Mouse (Mus musculus) ES-Bruce4 (cell line): ENCODE results near the gene Scamp1. TPM values are rescaled to one million over a fixed set of nuclear protein-coding genes. Genes with fewer than 3 reads are reported as not detected.

ENCODE experiments used
- H3K27ac ChIP-seq: 2 replicates; pipeline ENCODE4 v1.5.1; 2012; ENCODE audit warnings: low read length, inconsistent platforms; ENCODE audit not compliant: insufficient read depth
- H3K27me3 ChIP-seq: 2 replicates; pipeline ENCODE4 v1.6.1; 2012; ENCODE audit warnings: mild to moderate bottlenecking, low read length, inconsistent platforms; ENCODE audit not compliant: control insufficient read depth, poor library complexity, insufficient read depth, severe bottlenecking
- H3K36me3 ChIP-seq: 2 replicates; pipeline ENCODE4 v1.6.1; 2012; ENCODE audit warnings: inconsistent platforms, mild to moderate bottlenecking, low read length, moderate library complexity; ENCODE audit not compliant: control insufficient read depth, poor library complexity, insufficient read depth, severe bottlenecking
- H3K4me1 ChIP-seq: one replicate; pipeline ENCODE4 v1.8.1; 2011; ENCODE audit warnings: low read length; ENCODE audit not compliant: control insufficient read depth, insufficient read depth
- H3K4me3 ChIP-seq: 2 replicates; pipeline ENCODE4 v1.5.1; 2011; ENCODE audit warnings: low read depth, mild to moderate bottlenecking, low read length
- H3K9ac ChIP-seq: 2 replicates; pipeline ENCODE4 v1.6.1; 2012; ENCODE audit warnings: low read depth, mild to moderate bottlenecking, inconsistent platforms; ENCODE audit not compliant: poor library complexity, severe bottlenecking
- H3K9me3 ChIP-seq: replicated peaks from 2 replicates; pipeline ENCODE4 v1.6.1; 2012; ENCODE audit warnings: mild to moderate bottlenecking, low read length, inconsistent platforms; ENCODE audit not compliant: control insufficient read depth, poor library complexity, insufficient read depth, severe bottlenecking
- CTCF ChIP-seq: IDR thresholded peaks from one replicate; pipeline ENCODE4 v1.8.1; 2011; ENCODE audit warnings: low read depth, low read length
- EP300 ChIP-seq: IDR thresholded peaks from 2 replicates; pipeline ENCODE4 v1.6.1; 2011; ENCODE audit warnings: low read depth, low read length; ENCODE audit not compliant: insufficient read depth
- POLR2A ChIP-seq: IDR thresholded peaks from one replicate; pipeline ENCODE4 v1.8.1; 2011; ENCODE audit warnings: low read length; ENCODE audit not compliant: insufficient read depth
- polyA plus RNA-seq: library from polyadenylated mRNA; stranded (reverse); fragments of >200 nt; gene quantifications from 2 replicates; pipeline ENCODE4 v1.2.4, GENCODE M21; 2011; ENCODE audit warnings: low read depth; ENCODE audit not compliant: missing spikeins, insufficient read depth, insufficient read length

Scamp1 gene
- polyA plus RNA-seq, 1 experiment, result 43.5 TPM

DNA sequence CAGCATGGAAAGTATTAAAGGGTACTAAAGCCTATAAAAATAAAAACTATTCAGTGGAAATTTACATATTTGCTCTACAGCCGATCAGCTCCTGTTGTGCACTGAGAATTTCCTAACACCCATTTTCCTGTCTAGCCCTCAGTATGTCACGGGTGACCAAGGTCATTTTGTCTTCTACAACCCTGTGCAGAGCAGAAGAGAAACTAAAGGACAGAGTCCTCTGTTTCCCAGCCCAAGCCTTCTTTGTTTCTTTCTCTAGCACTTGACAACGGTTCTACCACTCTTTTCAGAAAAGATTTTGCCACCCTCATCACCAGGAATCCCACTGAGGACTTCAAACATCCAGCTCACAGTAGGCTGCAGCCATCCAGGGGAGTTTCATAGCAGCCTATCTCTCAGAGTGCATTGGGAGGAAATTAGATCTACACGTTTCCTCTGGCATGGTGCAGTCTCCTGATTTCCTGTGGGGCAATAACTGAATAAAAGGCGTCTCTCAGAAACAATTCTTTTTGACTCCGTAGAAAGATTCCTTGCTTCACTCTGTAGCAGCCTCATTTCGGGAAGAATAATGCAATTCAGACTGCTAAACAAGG lies 15.4 kb upstream of the Scamp1 start:
- H3K4me1 ChIP-seq, result no peaks in the 10 kb centered on the region
- no peak overlapping the region for H3K27ac ChIP-seq
- no peaks in the 10 kb centered on the region for H3K36me3 ChIP-seq
- no peak overlapping the region for H3K4me3 ChIP-seq
- H3K9me3 ChIP-seq, result no peaks in the 10 kb centered on the region
- no peak overlapping the region for H3K9ac ChIP-seq
- no peaks in the 10 kb centered on the region for H3K27me3 ChIP-seq
- no peak for TF ChIP-seq POLR2A
- no peak for TF ChIP-seq CTCF
- no peak for TF ChIP-seq EP300

DNA sequence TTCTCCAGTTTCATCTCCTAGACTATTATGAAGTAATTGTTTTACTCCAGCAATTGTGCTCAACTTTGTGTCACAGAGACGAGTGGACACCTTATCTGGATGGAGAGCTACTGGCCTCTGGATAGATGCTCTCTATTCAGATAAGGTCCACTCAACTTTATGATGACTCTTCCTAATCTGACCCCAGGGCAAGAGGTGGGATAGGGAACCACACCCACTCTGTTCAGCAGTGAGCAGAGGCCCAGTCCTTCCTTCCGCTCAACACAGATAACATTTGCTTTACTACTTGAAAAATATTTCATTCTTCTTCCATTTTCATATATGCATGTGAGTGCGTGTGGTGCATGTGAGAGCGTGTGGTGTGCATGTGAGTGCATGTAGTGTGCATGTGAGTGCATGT lies 14.6 kb upstream of the Scamp1 start:
- no peaks in the 10 kb centered on the region for H3K4me1 ChIP-seq
- H3K9me3 ChIP-seq, result no peaks in the 10 kb centered on the region
- no peak overlapping the region for H3K9ac ChIP-seq
- H3K27me3 ChIP-seq, result no peaks in the 10 kb centered on the region
- TF ChIP-seq CTCF (no peak), POLR2A (no peak), EP300 (no peak)
- H3K27ac ChIP-seq, result no peak overlapping the region
- no peak overlapping the region for H3K4me3 ChIP-seq
- no peaks in the 10 kb centered on the region for H3K36me3 ChIP-seq

DNA sequence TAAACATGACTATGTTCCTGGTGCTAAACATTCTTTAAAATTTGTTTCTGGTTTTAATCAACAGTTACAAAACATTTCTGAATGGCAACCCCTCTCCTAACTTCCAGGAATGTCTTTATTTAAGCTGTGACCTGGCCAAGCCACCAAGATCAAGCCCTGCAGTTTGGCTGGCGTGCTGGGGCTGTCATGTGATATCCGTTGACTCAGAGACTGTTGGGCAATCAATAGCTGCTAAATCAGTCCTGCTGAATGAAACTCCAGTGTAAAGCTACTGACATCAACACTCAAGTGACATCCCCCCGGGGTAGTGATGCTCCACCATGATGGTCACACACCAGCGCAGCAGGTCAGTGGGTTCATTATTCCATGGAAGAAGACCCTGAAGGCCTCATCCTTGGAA lies 12.7 kb upstream of the Scamp1 start:
- Histone ChIP-seq H3K4me1 (no peaks in the 10 kb centered on the region), H3K9ac (no peak overlapping the region), H3K36me3 (no peaks in the 10 kb centered on the region), H3K4me3 (no peak overlapping the region), H3K27ac (no peak overlapping the region), H3K27me3 (no peaks in the 10 kb centered on the region), H3K9me3 (no peaks in the 10 kb centered on the region)
- TF ChIP-seq CTCF (no peak), EP300 (no peak), POLR2A (no peak)

DNA sequence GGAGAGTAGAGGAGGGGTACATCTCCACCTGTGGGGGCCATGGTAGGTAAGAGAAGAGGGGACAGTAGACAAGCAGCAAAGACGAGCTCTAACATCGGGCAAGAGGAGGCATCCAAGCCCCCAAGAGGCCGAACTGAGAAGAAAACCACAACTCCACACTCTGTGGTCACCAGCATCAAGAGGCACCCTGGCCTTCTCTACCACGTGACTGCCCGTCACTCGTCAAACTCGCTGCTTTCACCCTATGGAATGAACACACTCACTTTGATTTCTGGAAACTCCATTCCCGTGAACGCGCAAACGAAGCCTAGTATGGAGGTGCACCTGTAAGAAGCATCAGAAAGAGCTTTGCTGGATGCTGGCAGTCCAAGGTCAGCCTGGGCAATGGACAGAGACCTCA lies 10.7 kb upstream of the Scamp1 start:
- TF ChIP-seq EP300 (no peak), CTCF (no peak), POLR2A (no peak)
- Histone ChIP-seq H3K4me1 (no peaks in the 10 kb centered on the region), H3K36me3 (no peaks in the 10 kb centered on the region), H3K9me3 (no peaks in the 10 kb centered on the region), H3K27me3 (no peaks in the 10 kb centered on the region), H3K9ac (no peak overlapping the region), H3K4me3 (no peak overlapping the region), H3K27ac (no peak overlapping the region)

DNA sequence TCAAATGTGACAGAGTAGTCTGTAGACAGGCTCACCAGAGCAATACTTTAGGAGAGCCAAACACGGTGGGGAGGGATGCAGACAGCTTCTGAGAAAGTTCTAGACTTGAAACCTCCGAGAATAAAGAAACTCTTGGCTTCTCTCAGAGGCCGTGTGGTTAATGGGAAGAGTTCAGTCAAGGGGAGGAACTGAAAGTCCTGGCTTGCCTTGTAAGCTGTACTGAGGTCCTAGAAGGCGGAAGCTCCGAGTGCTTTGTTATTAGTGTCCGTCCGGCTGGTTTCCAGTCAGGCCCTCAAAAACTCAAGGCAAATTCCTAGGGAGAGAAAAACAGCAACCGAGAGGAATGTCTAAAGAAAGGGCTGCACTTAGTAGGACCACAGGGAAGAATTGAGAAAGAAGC lies 10.3 kb upstream of the Scamp1 start:
- Histone ChIP-seq H3K9ac (no peak overlapping the region), H3K27me3 (no peaks in the 10 kb centered on the region), H3K9me3 (no peaks in the 10 kb centered on the region), H3K27ac (no peak overlapping the region), H3K36me3 (no peaks in the 10 kb centered on the region), H3K4me1 (no peaks in the 10 kb centered on the region), H3K4me3 (no peak overlapping the region)
- TF ChIP-seq POLR2A (no peak), EP300 (no peak), CTCF (no peak)

DNA sequence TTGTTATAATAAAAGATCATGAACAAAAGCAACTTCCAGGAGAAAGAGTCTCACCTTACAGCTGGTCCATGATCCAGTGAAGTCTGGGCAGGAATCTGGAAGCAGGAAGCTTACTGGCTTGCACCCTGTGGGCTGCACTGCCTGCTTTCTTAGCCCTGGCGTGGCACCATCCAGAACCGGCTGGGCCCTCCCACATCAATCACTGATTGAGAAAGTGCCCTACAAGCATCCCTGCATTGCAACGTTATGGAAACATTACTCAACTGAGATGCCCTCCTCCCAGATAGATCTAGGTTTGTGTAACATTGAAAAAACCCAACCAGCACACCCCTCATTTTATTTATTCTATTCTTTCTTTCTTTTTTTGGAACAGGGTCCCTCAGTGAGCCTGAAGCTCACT lies 9.2 kb upstream of the Scamp1 start:
- no peak for TF ChIP-seq CTCF
- no peak for TF ChIP-seq POLR2A
- TF ChIP-seq EP300, result no peak
- H3K27ac ChIP-seq, result no peak overlapping the region
- H3K4me3 ChIP-seq, result no peak overlapping the region
- no peaks in the 10 kb centered on the region for H3K9me3 ChIP-seq
- no peak overlapping the region for H3K9ac ChIP-seq
- no peaks in the 10 kb centered on the region for H3K27me3 ChIP-seq
- H3K4me1 ChIP-seq, result no peaks in the 10 kb centered on the region
- H3K36me3 ChIP-seq, result no peaks in the 10 kb centered on the region
